Mouse (Mus musculus): Measurements from ENCODE around the gene Crebl2.

DNA sequence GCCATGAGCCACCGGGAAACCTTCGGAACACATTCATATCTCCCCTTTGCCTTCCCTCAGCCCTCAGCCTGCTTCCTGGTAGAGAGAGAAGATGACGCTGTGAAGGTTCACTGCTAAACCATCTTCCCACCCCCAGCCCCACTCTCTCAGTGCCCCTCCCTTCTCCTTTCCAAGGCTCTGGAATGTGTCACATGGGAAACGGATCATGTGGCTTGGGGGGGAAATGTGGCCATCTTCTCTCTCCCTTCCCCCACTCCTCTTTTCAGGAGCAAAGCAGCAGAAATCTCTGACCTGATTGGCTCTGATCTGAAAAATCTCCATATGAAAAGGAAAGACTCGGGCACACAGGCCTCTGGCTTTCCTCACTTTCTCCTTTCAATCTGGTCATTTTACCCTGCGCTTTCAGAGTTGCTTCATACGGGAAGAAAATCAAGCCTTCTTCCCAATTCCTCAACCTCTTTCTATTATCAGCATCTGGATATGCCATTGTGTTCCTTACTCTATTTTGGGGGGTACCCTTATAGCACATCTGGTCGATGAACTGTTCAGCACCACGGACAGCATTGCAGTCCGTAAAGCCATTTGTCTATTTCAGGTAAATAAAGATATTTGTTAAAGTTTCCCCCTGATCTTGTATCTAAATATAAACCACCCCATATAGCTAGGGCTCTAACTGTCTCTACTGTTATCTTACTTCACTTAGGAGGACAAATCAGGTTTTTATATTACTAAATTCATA, 57.9 kb downstream of the Crebl2 start:
- TF ChIP-seq CTCF (IDR thresholded peaks at IDR 0.05; ENCODE audit: extremely low read depth, insufficient read depth, insufficient read length, insufficient replicate concordance), result no peak
- TF ChIP-seq POLR2A (IDR thresholded peaks at IDR 0.05; ENCODE audit: low read depth, low read length), result no peak

Data from spleen, adult 2 months (tissue).